Mouse (Mus musculus): ENCODE measurements at regions not wholly inside any gene's neighbourhood (a gene's known extent, or its start where the extent isn't known, plus 50 kb on each side); places are given as distances from the start of the nearest gene placed in this dataset.
"Not testable (repeated sequence)": the region's sequence is repeated elsewhere in the genome, so short reads cannot be mapped to it uniquely, and the experiment has no call there.

DNA sequence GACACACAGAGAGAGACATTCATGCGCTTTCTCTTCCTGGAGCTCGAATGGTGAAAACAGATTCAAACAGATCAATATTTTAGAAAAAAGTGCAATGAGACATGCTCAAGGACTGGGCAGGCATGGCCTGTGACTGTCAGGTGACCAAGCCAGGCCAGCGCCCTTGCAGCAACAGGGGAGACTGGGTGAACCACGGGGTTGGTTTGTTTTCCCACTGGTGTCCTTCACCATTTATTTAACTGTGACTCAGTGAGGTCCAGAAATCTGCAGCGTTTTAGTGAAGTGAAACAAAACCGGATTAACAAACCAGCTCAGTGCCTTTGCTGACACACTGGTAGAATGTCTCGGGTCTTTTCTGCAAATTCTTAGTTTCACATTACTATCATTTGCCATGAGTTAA is 148.9 kb upstream of the Ipo5 start:
- TF ChIP-seq CTCF (IDR thresholded peaks at IDR 0.05; ENCODE audit: borderline replicate concordance, extremely low read depth, insufficient read depth, insufficient read length) (no peak), POLR2A (IDR thresholded peaks at IDR 0.05; ENCODE audit: borderline replicate concordance, extremely low read depth, insufficient read depth, insufficient read length, poor library complexity, severe bottlenecking) (no peak)
- no peak for DNase-seq (ENCODE audit: low read depth)

DNA sequence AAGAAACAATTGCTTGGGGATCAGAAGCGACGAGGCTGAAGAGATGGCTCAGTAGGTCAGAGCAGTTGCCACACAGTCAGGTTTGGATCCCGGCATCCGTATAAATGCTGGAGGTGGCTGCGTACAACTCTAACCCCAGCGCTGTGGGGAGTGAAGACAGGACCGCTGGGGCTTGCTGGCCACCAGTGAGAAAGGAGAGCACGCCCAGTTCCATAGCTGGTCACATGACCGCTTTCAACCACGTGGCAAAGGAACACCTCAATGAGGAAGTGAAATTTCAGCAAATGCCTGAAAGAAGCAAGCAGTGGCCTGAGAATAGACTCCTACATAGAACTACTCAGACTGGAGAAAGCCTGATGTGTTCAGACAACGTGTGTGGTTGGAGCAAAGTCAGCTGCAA is 148.3 kb upstream of the Ipo5 start:
- TF ChIP-seq CTCF (IDR thresholded peaks at IDR 0.05; ENCODE audit: borderline replicate concordance, extremely low read depth, insufficient read depth, insufficient read length) (no peak), POLR2A (IDR thresholded peaks at IDR 0.05; ENCODE audit: borderline replicate concordance, extremely low read depth, insufficient read depth, insufficient read length, poor library complexity, severe bottlenecking) (no peak)
- DNase-seq (ENCODE audit: low read depth) = no peak

DNA sequence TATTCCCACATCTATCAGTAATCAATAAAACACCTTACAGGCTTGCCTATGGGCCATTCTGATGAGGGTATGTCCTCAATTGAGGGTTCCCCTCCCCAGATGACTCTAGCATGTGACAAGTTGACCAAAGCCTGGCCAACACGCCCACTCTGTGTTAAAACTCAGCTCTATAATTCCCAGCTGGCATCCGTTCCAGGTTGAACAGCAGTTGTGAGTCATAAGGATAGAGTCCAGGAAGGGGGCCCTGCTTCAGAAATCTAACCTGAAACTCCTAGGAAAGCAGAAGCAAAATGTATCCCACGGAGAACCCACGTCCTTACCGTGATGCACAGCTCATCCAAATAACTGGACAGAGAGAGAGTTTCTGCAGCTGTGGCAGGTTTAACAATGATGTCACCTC is 147.2 kb upstream of the Ipo5 start:
- DNase-seq (ENCODE audit: low read depth) = no peak
- TF ChIP-seq POLR2A (IDR thresholded peaks at IDR 0.05; ENCODE audit: borderline replicate concordance, extremely low read depth, insufficient read depth, insufficient read length, poor library complexity, severe bottlenecking) (no peak), CTCF (IDR thresholded peaks at IDR 0.05; ENCODE audit: borderline replicate concordance, extremely low read depth, insufficient read depth, insufficient read length) (no peak)

DNA sequence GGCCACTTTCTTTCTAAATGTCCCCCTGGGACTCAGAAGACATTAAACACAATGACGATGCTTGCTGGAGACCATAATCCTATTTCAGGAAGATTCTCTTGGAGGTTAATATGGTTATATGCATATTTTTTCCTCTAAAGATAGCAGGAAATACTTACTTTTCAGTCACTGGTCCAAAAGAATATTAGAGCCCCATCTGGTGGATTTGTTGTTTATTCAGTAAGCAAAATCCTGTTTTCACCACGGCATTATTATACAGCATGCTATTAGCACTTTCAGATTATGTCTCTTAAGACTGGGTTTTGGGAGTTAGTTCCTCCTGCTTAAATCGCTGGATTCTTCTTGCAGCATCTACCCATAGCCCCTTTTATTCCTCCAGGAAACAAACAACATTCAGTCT is 146.6 kb upstream of the Ipo5 start:
- peak; percentile 63 for DNase-seq (ENCODE audit: low read depth)
- no peak for TF ChIP-seq POLR2A (IDR thresholded peaks at IDR 0.05; ENCODE audit: borderline replicate concordance, extremely low read depth, insufficient read depth, insufficient read length, poor library complexity, severe bottlenecking)
- TF ChIP-seq CTCF (IDR thresholded peaks at IDR 0.05; ENCODE audit: borderline replicate concordance, extremely low read depth, insufficient read depth, insufficient read length) = no peak

GRCm38 (mm10) chr14:120766451-120766850 is 144.6 kb upstream of the Ipo5 start:
- DNase-seq (ENCODE audit: low read depth) = no peak
- no peak for TF ChIP-seq POLR2A (IDR thresholded peaks at IDR 0.05; ENCODE audit: borderline replicate concordance, extremely low read depth, insufficient read depth, insufficient read length, poor library complexity, severe bottlenecking)
- TF ChIP-seq CTCF (IDR thresholded peaks at IDR 0.05; ENCODE audit: borderline replicate concordance, extremely low read depth, insufficient read depth, insufficient read length) = no peak

GRCm38 (mm10) chr14:120770579-120770978 is 140.4 kb upstream of the Ipo5 start:
- DNase-seq (ENCODE audit: low read depth) = peak; percentile 47
- TF ChIP-seq POLR2A (IDR thresholded peaks at IDR 0.05; ENCODE audit: borderline replicate concordance, extremely low read depth, insufficient read depth, insufficient read length, poor library complexity, severe bottlenecking) (no peak), CTCF (IDR thresholded peaks at IDR 0.05; ENCODE audit: borderline replicate concordance, extremely low read depth, insufficient read depth, insufficient read length) (no peak)

DNA sequence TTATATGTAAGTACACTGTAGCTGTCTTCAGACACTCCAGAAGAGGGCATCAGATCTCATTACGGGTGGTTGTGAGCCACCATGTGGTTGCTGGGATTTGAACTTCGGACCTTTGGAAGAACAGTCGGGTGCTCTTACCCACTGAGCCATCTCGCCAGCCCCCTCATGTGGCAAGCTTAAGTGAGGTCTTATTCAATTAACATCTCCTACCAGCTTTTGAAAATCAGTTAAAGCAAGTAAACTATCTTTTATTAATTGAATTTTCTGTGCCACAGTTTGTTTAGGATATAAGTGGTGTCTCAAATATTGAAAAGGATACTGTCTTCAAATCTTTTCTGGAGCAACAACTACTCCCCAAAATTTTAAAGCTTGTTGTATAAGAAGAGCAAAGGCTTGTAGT is 138.0 kb upstream of the Ipo5 start:
- DNase-seq (ENCODE audit: low read depth) = not testable (repeated sequence)

DNA sequence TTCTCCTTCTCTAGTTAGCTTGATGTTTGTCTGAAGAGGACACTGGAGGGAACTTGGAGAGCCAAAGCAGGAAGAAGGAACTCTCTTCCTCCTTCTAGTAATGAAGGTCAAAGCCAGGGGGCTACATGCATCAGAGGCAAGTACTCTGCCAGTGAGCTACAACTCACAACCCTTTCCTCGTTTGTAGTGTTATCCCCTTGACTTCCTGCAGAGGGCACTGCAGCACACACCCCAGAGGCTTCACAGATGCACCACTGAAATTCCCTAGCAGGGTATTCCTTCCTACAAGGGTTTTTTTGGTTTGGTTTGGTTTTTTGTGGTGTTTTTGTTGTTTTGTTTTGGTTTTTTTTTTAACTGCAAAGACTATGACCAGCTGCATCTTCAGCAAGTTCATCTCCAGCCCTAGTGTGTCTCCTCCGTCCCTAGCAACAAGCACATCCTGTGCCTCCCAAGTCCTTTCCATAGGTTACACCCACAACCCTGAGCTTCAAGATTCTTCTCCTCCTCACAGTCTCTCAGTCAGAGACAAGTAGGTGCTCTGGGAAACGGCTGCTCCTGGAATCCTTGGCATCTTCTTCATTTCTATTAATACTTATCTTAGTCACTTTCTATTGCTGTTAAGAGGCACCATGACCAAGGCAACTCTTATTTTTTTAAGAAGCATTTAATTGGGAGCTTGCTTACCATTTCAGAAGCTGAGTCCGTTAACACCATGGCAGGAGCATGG is 119.0 kb upstream of the Ipo5 start:
- TF ChIP-seq CTCF (IDR thresholded peaks at IDR 0.05; ENCODE audit: borderline replicate concordance, extremely low read depth, insufficient read depth, insufficient read length) = peak; percentile 51; the same call in 1 of the 2 replicates
- no peak for TF ChIP-seq POLR2A (IDR thresholded peaks at IDR 0.05; ENCODE audit: borderline replicate concordance, extremely low read depth, insufficient read depth, insufficient read length, poor library complexity, severe bottlenecking)
- DNase-seq (ENCODE audit: low read depth) = no peak

DNA sequence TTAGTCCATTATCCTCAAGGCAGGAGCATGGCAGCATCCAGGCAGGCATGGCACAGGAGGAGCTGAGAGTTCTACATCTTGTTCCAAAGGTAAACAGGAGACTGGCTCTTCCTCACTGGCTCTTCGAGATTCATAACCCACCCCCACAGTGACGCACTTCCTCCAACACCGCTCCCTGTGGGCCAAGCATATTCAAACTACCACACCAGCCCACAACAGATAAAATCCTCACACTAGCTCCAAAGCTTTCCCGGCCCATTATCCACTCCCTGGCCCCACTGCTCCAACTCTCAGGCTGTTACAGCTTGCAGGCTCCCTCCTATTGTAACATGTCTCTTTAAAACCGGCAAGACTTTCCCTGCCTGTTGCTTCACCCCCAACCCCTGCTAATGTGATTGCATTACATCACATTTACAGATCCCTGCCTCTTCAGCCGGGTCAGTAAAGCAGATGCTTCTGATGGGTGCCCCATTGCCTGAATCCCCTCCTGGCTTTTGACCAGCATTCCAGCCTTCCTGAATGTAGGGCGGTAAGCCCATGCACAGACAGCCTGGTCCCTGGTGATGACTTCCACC is 113.0 kb upstream of the Ipo5 start:
- TF ChIP-seq CTCF (IDR thresholded peaks at IDR 0.05; ENCODE audit: borderline replicate concordance, extremely low read depth, insufficient read depth, insufficient read length) (no peak), POLR2A (IDR thresholded peaks at IDR 0.05; ENCODE audit: borderline replicate concordance, extremely low read depth, insufficient read depth, insufficient read length, poor library complexity, severe bottlenecking) (no peak)
- DNase-seq (ENCODE audit: low read depth) = no peak

DNA sequence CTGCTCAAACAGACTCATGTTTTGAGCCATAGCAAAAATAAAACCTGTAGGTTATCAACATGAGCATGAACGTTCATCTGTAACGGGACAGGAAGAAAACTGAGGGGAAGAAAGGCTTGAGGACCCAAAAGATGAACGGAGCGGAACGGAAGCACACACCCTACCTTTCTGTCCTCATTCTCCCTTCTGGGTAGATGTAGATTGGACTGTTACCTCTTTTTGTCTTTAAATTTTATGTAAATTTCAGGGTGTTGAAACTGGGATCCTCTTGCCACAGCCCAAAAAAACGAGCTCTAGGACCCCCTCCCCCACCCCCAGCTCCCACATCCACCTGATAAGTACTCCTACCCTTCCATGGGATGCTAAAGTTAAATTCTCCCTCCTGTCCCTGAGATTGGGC is 107.8 kb upstream of the Ipo5 start:
- TF ChIP-seq POLR2A (IDR thresholded peaks at IDR 0.05; ENCODE audit: borderline replicate concordance, extremely low read depth, insufficient read depth, insufficient read length, poor library complexity, severe bottlenecking) = no peak
- no peak for TF ChIP-seq CTCF (IDR thresholded peaks at IDR 0.05; ENCODE audit: borderline replicate concordance, extremely low read depth, insufficient read depth, insufficient read length)
- DNase-seq (ENCODE audit: low read depth) = no peak

DNA sequence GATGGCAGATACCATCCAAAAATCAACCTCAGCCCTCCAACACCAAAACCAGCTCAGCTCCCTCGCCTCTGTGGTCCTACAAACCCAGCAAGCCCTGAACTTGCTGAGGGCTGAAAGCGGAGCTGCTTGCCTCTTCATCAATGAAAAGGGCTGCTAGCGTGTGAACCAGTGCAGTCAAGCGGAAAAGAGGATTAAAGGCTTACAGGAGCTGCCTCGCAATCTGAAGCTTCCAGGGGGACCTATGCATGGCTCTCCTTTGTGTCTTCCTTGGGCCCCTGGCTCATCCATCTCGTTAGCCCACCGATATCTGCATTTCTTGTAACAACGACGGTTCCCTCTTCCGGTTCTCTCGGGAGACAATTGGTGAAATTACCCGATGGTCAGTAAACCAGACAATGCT is 107.3 kb upstream of the Ipo5 start:
- peak; percentile 95 for DNase-seq (ENCODE audit: low read depth)
- TF ChIP-seq POLR2A (IDR thresholded peaks at IDR 0.05; ENCODE audit: borderline replicate concordance, extremely low read depth, insufficient read depth, insufficient read length, poor library complexity, severe bottlenecking) (no peak), CTCF (IDR thresholded peaks at IDR 0.05; ENCODE audit: borderline replicate concordance, extremely low read depth, insufficient read depth, insufficient read length) (no peak)

GRCm38 (mm10) chr14:120804183-120804848 is 106.7 kb upstream of the Ipo5 start:
- TF ChIP-seq POLR2A (IDR thresholded peaks at IDR 0.05; ENCODE audit: borderline replicate concordance, extremely low read depth, insufficient read depth, insufficient read length, poor library complexity, severe bottlenecking) (no peak), CTCF (IDR thresholded peaks at IDR 0.05; ENCODE audit: borderline replicate concordance, extremely low read depth, insufficient read depth, insufficient read length) (no peak)
- peak; percentile 52 for DNase-seq (ENCODE audit: low read depth)

All from brain, embryonic 14.5 days (tissue).